Mouse (Mus musculus) left cerebral cortex, adult 2 months (tissue): ENCODE measurements at regions not wholly inside any gene's neighbourhood (a gene's known extent, or its start where the extent isn't known, plus 50 kb on each side); places are given as distances from the start of the nearest gene placed in this dataset.

Experiments used
- DNase-seq, 2 experiments: peaks; one replicate each; pipeline ENCODE4 v3.0.0; 2021 to 2022; ENCODE audit warnings: low spot score in 2 of 2, mixed read lengths in 1 of 2; ENCODE audit errors: extremely low spot score in 1 of 2
- H3K27ac ChIP-seq: fragments of 200-600 bp; 2 replicates; pipeline ENCODE4 v1.8.1; 2022
- H3K4me3 ChIP-seq: fragments of 200-600 bp; 2 replicates; pipeline ENCODE4 v1.8.1; 2022
- CTCF ChIP-seq: fragments of 200-600 bp; IDR thresholded peaks from 2 replicates; pipeline ENCODE4 v1.8.1; 2022; ENCODE audit warnings: antibody characterized with exemption, mild to moderate bottlenecking, moderate library complexity
- intact Hi-C: fragments of 180-260 bp; cut with DNase I; formaldehyde crosslinking; loops from one replicate; pipeline ENCODE4 v1.15.1; 2025

DNA sequence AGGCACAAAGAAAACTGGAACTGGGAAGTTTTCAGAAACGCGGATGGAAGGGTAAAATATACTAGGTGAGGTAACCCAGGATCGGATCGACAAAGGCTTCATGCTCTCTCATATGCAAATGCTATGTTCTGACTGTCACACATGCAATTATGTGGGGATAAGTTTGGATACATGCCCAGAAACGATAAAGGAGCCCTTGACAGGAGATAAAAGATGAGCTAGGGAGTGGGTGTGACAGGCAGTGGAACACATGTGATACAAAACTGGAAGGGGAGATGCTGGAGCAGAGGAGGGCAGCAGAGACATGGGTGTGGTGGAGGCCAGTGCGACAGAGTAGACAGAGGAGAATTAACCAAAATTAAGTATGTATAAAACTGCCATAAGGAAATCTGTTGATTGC lies 250.5 kb upstream of the Fbxl7 start:
- no peak for DNase-seq
- intact Hi-C loops: no loop called here
- TF ChIP-seq CTCF: no peak

DNA sequence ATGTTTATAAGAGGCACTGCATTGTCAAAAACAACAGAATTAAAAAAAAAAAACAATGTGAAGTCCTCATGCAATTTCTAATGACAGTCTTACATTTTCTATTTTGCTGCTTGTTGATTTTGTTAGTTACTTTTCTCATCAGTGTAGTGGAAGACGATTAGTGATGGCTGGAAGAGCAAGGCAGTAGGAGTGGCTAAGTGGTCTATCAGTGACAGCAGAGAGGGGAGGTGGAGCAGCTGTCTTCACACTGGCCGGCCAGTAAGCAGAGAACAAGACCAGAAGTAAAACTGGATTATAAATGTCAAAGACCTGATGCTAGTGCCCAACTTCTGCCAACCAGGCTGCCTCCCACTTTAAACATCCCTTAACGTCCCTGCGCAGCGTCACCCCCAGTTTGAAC lies 265.6 kb upstream of the Fbxl7 start:
- intact Hi-C loops: no loop called here
- TF ChIP-seq CTCF: no peak
- Histone ChIP-seq H3K4me3 (no peak overlapping the region), H3K27ac (no peak overlapping the region)
- DNase-seq: no peak

More for the DNA sequence above, 250.5 kb upstream of the Fbxl7 start:
- Histone ChIP-seq H3K4me3 (no peak overlapping the region), H3K27ac (no peak overlapping the region)

DNA sequence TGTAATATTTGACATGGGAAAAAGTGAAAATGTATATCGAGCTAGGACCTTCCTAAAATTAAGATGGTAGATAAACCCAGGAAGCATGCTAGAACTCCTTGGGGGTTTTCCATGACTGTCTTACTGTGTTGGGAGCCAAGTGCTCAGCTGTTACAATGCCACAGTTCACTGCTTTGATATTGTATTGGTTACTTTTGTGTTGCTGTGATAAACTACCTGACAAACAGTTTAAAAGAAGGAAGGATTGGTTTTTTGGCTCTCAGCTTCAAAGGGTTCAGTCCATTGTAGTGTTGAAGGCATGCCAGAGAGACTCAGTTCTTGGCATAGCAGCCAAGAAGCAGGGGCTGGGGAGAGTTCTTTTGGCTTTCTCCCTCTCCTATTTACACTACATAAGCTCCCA lies 272.1 kb upstream of the Fbxl7 start:
- TF ChIP-seq CTCF: no peak
- Histone ChIP-seq H3K27ac (no peak overlapping the region), H3K4me3 (no peak overlapping the region)
- intact Hi-C loops: no loop called here
- no peak for DNase-seq

DNA sequence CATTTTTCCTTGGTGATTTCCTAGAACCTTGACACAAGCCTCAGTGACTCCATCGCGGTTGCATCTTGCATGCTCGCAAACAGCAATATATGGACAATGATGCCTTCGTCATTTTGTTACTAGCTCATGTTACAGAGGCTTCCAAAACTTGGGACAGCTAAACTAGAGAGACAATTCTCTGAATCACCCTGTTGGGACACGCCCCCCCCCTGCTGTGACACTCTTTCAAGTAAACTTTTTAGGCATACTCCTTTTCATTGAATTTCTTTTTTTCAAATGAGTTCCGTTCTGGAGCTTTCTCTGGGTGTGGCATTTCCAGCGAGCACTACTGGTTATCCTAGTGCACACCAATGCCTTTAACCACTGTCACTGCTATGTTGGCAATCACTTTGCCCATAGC lies 274.5 kb upstream of the Fbxl7 start:
- Histone ChIP-seq H3K27ac (no peak overlapping the region), H3K4me3 (no peak overlapping the region)
- no peak for DNase-seq
- no peak for TF ChIP-seq CTCF
- intact Hi-C loops: no loop called here

DNA sequence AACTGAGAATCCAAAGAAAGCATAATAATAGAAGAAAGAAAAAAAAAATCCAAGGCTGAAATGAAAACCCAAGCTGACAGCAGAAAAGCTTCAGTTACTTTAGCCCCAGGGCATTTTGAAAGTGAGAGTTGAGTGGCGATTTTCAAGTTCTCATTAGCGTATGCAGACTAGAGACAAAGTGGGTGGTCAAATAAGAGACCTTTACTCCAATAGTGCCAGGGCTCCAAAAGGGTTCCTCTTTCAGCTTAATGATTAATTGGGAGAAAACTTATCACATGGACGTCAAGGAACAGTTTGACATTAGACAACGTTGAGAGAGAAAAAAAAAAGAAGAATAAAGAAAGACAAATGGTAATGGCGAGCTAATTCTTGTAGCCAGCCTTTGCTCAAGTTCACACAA lies 278.1 kb upstream of the Fbxl7 start:
- no peak for TF ChIP-seq CTCF
- intact Hi-C loops: no loop called here
- H3K27ac ChIP-seq: no peak overlapping the region
- DNase-seq: no peak
- H3K4me3 ChIP-seq: no peak overlapping the region

DNA sequence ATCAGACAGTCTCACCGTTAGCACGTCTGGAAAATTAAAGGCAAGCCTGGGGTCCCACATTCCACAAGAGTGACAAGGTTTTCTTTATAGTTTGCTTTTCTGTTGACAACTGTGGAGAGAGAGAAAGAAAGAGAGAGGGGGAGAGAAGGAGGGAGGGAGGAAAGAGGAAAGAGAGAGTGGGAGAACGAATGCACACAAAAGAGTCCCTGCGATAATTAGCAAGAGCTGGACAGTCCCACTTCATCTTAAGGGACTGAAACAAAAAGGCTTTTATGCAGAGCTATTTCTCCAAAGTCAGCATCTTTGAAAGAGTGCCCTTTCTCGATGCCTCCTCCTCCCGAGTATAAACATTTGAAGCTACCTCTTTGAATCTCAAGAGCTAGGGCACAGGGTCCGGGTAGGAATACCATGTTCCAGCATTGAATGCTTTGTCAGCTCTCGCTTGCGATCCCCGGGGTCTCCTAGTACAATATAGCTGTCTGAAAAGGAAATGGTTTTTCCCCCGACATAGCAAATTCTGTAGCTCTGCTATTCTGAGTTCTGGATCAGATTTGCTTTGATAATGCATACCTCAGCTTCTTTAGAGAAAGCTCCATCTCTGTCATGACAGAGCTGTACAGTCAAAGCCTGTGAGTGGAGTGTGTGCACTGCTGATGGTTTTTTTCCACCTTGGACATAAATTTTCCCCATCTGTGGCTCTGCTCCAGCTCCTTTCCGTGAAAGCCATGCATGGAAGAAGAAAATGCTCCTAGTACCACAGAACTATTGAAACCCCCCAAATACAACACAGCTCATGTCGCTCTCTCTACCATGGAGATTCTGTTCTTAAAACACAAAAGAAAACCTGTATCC lies 282.9 kb upstream of the Fbxl7 start:
- no peak for DNase-seq
- no peak for TF ChIP-seq CTCF
- intact Hi-C loops: no loop called here
- Histone ChIP-seq H3K27ac (no peak overlapping the region), H3K4me3 (no peak overlapping the region)

DNA sequence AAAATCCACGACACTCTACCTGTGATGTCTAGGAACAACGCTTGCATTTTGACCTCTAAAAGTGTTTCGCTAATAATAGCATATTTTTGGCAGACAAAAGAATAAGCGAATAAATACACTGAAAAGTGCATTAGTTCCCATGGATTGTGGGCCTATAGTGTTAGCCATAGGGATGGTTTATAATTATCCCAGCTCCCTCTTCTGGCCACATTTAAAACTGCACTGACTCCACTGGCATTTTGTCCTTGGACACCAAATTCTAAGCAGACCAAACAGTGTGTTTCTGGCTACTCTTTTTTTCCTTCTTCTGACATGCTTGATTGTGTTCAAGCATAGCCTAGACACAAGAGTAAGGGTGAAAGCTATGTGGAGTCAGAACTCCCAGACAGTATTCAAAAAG lies 276.8 kb upstream of the Ank start:
- Histone ChIP-seq H3K27ac (no peak overlapping the region), H3K4me3 (no peak overlapping the region)
- intact Hi-C loops: loop anchor here (1.0 to 2.0 kb wide), 3 partner anchors 547 to 719 kb away; no protein-coding TSS in a partner anchor
- peak; percentile 91 for TF ChIP-seq CTCF
- DNase-seq: peak; percentile 52 to 66

DNA sequence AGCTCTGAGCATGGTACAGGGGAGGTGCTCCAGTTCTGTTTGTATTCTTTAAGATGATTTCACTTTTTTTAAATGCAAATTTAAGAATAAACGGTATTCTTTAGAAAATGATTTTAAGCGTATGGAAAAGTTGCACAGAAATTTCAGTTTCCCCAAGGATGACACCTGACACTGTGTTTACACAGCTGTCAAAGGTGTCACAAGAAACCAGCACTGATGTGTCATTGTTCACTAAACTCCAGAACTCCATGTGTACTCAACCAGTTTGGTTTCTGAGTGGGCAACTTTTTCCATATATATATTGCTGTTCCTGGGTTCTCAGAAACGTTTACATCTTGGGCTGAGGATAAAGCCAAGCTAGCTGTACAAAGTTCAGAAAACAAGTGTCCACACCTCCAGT lies 265.0 kb upstream of the Ank start:
- no peak overlapping the region for H3K27ac ChIP-seq
- intact Hi-C loops: loop anchor here (5.0 kb wide), 1 partner anchor 964 kb away; no protein-coding TSS in a partner anchor
- TF ChIP-seq CTCF: no peak
- no peak for DNase-seq
- no peak overlapping the region for H3K4me3 ChIP-seq

DNA sequence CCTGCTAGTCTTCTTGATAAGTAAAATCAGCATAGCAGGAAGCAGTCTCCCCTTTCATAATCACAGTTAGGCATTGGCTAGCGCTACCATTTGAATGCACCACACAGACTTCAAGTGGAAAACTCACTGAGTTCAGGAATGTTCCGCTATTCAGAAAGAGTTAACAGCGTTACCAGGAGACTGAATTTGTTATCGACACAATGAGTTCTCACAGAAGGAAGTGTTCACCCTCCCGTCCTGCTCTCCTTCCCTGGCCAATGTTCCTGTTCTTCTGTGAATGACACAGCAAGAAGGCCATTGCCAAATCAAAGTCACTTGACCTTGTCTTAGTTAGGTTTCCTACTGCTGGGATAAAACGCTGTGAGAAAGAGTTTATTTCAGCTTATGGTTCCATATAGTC lies 261.6 kb upstream of the Ank start:
- no peak for DNase-seq
- no peak for TF ChIP-seq CTCF
- Histone ChIP-seq H3K4me3 (no peak overlapping the region), H3K27ac (no peak overlapping the region)
- intact Hi-C loops: loop anchor here (5.0 kb wide), 1 partner anchor 968 kb away; no protein-coding TSS in a partner anchor

DNA sequence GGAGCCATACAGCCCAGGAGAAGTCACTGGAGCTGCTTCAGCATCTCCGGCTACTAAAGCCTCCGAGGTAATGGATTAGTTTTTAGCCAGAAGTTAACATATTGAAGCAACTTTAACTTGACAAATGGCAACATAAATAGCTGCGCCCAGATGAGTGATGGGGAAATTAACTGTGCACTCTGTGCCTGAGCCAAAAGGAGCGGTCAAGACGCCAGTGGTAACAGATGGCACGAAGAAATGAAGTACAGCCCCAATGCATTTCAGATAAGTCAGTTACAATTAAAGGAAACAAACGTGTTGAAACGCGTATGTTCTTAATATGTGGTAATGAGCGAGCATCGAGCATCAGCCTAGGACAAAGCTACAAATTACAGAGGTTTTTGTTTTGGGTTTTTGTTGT lies 259.0 kb upstream of the Ank start:
- no peak overlapping the region for H3K4me3 ChIP-seq

DNA sequence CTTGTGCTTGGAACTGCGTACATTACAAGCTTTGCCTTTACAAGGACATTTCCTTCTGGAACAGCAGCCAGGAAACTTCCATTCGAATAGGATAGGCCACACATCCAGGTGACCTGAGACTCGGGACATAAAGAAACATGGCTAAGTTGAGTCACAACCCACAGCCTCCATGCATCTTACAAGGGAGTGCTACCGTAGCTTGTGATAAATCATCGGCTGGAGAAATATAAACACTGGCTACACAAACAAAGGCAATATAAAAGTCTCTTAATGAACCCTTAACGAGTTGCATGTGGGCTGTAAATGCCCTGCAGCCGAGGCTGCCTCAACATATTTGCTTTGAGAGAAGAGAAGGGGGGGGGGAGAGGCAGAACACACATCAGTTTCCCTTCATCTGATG lies 250.1 kb upstream of the Ank start:
- Histone ChIP-seq H3K27ac (no peak overlapping the region), H3K4me3 (no peak overlapping the region)
- no peak for DNase-seq
- intact Hi-C loops: no loop called here
- no peak for TF ChIP-seq CTCF

More for the DNA sequence above, 259.0 kb upstream of the Ank start:
- no peak for TF ChIP-seq CTCF
- intact Hi-C loops: no loop called here
- DNase-seq: no peak
- H3K27ac ChIP-seq: no peak overlapping the region

DNA sequence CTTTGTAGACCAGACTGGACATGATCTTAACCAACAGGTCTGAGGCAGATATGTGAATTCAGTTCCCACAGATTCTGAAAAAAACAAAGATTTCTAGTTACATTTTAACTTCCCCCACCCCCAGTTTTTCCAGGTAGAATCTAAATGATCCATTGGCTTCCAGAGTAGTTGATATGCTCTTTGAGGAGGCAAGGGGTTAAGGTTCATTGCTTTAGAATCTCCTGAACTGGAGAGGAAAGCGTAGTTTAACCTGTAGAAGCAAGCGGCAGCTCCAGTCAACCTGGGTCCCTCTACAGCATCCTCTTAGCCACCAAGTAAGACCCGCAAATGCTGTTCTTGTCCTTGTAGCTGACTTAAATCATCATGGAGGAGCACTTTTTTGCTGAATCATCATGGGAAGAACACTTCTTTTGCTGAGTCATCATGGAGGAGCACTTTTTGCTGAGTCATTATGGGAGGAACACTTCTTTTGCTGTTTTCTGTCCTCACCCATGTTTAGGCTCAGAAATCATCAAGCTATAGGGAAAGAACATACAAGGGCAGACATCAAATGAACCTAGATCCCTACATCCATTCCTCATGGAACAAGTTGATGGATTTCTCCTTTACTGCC lies 247.2 kb upstream of the Ank start:
- Histone ChIP-seq H3K4me3 (no peak overlapping the region), H3K27ac (no peak overlapping the region)
- no peak for DNase-seq
- intact Hi-C loops: no loop called here
- no peak for TF ChIP-seq CTCF
